Mouse (Mus musculus) cerebellum, postnatal 10 days (tissue): ENCODE data around the gene Dclk2.

Source experiments
- DNase-seq, 2 experiments: peaks; one replicate each; pipeline ENCODE4 v3.0.0; 2021; ENCODE audit warnings: mixed read lengths in 2 of 2

Dclk2 gene

DNA sequence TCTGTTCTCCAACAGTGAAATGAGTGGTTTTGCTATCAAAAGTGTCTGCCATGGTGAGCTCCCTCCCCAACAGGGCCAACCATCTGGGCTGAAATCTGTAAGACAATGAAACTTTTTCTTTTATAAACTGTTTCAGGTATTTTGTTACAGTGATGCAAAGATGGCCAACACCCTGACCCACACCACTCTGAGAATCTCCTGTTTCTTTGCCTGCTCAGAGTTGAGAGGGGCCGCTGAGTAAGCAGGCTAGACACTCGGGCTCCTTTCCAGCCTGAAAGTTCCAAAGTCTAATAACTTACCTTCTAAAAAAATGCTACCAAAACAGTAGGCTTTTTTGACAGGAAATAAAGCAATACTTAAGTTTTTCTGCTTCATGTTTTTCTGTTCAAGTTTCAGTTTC is 78.2 kb downstream of the Dclk2 start:
- no peak for DNase-seq

DNA sequence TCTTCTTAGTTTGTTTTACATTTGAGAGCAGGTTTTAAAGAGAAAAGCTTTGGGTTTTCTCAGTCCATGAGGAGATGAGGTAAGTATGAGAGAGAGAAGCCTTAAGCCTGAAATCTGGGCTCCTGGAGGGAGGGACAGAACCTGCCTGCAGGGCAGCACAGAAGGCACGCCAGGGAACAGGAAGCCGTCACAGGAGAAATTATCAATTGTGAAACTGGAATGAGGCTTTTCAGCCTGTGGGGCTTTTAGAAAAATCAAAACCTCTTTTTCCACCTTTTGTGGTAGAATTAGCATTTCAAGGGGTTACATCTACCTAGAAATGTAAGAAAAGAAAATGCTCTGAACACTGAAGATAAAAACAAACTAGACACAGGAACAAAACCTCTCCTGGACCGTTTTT is 81.0 kb downstream of the Dclk2 start:
- DNase-seq = no peak

DNA sequence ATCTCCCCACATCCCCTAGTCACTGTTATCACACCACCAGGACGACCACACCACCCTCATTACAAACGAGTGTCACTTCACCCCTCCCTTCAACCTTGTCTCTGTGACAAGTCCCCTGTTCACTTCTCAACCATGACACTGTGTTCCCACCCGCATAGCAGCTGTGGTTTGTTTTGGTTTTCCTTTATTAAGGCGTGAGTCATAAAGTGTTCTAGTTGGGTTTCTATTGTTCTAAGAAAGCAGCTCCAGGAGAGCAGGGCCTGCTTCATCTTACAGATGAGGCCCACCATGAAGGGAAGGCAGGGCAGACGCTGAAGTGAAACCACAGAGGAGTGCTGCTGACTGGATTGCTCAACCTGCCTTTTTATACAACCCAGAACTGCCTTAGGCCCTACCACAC is 83.3 kb downstream of the Dclk2 start:
- DNase-seq = no peak

DNA sequence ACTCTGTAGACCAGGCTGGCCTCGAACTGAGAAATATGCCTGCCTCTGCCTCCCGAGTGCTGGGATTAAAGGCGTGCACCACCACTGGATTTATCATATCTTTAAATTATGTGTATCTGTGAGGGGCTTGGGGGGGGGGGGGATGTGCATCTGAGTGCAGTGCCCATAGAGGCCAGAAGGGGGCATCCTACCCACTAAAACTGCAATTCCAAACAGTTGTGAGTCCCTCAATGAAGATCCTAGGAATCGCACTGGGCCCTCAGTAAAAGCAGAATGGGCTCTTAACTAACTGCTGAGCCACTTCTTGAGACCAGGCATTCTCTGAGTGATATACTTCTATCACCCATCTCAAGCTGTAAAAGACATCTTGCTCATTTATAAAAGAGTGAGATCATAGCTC is 85.5 kb downstream of the Dclk2 start:
- no peak for DNase-seq

DNA sequence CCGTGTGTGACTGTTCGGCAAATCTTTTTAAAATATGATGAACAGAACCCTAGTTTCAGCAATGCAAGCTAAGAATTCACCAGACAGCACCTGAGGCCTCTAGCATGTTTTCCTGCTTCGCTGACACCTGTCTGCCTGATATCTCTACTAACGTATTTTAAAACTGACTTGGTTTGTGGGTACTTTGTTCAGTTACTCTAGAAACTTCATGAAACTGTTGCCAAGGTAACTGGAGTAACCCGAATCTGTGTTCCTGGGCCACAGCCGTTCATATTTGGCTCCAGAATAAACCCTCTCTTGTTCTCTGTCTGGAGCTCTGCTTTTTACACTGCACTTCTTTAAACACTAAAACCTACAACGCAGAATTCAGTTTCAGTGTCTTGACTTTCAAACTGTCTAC is 86.3 kb downstream of the Dclk2 start:
- no peak for DNase-seq

DNA sequence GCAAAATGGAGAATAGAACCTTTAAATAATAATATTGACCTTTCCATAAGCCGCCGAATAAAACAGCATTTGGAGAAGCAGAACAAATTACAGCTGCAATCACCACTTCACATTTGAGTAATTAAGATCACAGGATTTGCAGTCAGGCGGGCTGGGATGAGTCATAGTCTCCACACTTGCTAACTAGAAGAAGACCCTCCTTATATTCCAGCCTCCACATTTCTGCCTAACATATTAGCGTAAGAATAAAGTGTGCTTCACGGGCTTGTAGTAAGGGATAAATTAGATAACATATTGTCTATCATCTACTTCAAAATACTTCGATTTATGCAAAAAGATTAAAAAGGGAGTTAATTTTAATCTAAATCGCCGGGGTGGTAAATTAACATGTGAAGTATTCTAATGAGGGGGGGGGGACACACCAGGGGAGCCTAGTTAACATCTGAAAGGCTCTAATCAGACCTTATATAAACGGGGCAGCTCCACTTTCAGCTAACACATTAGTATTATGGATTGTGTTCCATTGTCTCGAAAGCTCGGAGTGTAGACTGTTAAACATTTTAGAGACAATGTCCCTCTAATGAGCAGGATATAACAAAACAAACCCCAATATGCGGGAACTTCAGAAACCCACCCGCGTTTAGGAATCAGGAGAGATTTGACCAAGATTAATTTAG is 87.9 kb downstream of the Dclk2 start:
- no peak for DNase-seq

DNA sequence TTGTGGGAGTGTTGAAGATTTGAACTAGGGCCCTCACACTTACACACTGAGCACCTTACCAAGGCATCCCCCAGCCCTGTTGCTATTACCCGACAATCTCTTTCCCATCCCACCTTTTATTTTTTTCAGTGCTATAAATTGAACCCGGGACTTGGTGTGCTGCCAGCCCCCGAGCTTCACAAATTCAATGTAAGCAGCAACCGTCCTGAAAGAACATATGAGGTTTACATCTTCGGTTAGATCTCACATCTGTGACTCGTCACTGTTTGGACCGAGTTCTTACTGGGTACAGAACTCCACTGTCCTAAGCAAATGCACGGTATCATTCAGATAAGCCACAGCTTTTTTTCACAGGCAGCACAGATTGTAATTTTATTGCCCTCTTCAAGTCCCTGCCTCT is 88.5 kb downstream of the Dclk2 start:
- no peak for DNase-seq

DNA sequence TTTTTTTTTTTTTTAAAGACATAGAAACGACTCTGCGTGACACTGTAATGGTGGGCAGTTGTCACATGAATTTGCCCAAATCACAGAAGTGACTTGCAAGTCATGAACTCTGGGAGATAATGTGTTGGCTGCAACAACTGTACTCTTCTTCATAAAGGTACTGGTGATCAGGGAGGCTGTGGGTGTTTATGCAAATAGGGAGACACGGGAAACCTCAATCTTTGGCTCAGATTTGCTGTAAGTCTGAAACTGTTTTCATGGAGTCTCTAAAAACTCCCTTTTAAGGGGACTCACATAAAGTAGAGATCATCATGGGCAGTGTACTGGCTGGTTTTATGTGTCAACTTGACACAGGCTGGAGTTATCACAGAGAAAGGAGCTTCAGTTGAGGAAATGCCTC is 93.1 kb downstream of the Dclk2 start:
- DNase-seq = no peak

DNA sequence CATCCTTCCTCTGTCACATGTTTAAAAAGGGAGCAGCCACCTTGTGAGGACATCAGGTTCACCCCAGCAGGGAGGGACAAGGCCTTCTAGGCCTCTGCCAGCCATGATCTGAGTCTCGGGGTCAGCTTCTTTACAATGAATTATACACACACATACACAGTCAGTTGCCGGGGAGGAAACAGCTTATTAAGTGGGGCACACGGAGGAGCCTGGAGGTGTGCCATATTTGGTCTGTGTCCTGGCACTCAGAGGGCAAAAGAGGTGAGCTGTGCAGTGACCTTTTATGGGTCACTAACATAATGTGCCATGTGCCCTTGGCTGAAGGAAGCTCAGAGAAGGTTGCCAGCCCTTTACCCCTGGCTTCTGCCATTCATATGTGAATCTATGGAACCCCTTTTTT is 99.3 kb downstream of the Dclk2 start:
- peak; percentile 53 to 63 for DNase-seq

DNA sequence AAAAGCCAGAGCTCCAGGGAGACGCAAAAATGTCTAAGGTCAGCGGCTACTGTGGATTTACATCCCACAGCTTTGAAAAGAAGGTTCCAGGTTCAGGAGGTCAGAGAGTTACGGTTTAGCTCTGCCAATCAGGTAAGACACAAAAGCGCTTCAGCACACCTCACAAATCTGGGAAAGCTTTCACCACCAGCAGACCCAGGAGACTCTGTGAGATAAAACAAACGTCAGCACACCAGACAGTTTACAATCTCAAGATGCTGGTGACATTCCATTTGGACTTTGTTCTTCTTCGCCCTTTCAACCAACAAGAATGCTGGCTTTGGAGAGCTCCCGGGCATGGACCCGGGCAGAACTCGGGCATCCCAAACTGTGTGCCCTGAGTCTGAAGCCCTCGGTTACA is 100.3 kb downstream of the Dclk2 start:
- DNase-seq = no peak

DNA sequence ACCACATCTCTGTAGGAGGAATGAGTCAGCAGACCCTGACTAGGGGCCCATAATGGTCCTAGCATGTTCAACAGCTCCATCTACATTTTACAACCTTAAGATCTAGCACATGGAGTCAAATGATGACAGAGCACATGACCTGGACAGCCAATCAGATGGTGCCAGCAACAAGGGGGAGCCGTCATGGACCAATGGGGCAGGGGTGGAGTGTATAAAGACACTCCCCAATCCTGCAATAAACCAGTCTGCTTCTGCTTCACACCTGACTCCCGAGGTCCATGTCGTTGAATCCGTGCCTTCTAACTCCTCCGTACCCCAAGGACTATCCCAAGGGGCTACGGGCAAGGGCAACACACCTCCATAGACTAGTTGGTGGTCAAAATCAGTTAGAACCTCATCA is 101.3 kb downstream of the Dclk2 start:
- DNase-seq = no peak

DNA sequence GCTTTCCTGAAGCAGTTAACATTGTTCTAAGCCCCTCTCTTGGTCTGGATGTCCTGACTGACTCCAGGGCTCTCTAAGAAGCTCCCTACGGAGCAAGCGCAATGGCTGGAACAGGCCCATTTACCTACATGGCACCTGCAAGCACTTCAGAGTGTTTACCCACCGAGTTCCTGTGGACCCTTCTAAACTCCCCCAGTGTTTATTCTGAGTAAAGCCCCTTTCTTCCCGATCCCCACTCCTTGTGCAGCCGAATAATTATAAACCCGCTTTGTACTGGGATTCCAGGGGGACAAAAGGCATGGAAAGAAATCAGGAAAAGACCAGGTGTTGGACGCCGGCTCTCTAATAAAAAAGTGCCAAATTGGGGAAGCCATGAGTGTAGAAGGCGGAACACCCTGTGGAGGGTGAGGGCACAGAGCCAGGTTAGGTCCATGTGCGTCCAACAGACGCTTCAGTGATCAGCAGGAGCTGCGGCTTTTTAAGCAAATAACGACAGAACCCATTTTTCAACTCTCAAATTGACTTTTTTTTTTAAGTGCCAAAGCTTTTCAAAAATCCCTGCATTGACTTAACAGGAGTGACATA is 102.6 kb downstream of the Dclk2 start:
- DNase-seq = peak; percentile 90 to 92

DNA sequence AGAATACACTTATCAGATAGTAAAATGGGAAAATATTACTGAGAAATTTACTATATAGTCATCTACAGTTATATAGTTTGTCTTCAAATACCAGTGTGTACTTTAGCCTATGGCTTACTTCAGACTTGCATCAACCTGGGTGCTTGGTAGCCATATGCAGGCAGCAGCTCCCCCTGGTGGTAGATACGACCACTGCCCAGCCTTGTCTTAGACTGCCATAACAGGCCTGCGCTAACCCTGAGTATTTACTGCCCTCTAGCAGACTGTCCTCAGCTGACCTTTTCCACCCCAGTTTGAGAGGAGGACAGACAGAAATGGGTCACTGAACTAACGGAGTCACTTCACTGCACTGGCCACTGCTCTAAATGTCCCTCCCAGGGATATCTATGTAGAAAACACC is 108.0 kb downstream of the Dclk2 start:
- peak; percentile 93 for DNase-seq

DNA sequence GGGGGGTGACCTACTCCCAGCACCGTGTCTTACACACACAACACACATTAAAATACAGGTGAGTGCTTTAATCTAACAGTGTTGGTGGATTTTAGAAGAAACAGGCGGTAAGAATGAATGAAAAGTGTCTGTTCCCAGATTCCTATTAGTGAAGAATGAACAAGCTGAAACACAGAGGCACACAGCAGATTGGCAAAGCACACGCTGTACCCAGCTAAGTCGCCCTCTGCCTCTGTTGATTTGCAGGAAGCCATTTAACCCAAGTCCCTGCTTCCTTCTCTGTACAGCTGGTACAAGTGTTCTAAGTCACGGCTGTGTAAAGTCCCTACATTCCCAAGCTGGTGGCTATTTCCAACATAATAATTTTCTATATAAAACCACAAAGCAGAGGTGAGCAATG is 109.7 kb downstream of the Dclk2 start:
- no peak for DNase-seq

DNA sequence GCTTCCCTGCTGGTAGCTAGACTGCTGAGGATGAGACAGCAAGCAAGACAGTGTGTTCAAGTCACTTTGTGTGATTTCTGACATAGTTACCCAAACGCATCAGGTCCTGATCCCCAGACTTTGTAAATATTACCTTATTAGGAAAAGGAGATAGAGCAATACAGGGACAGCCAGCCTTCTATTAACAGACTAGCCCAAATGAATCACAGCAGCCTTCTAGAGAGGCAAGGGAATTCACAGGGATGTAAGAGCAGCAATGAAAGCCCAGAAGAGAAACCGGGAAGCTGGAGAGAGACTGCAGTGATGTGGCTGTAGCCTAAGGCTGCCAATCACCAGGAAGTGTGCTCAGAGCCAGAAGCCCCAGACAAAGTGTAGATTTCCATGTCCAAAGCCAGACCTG is 111.0 kb downstream of the Dclk2 start:
- DNase-seq = no peak

DNA sequence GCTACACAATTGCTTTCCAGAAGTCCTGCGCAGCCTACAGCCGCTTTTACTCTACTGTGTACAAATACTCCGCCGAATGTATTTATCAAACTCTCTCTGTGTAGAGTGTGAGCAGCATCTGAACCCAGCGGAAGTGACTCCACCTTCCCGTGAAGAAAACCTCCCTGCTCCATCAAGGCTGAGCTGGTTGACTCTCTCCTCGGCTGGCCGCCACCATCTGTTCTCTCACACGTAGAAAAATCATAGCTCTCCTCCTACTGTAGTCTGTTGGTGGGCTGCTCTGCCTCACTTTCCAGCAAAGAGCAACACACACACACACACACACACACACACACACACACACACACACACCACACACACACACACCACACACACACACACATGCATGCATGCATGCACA is 111.5 kb downstream of the Dclk2 start:
- DNase-seq = peak in 1 of 2 experiments; percentile 74

DNA sequence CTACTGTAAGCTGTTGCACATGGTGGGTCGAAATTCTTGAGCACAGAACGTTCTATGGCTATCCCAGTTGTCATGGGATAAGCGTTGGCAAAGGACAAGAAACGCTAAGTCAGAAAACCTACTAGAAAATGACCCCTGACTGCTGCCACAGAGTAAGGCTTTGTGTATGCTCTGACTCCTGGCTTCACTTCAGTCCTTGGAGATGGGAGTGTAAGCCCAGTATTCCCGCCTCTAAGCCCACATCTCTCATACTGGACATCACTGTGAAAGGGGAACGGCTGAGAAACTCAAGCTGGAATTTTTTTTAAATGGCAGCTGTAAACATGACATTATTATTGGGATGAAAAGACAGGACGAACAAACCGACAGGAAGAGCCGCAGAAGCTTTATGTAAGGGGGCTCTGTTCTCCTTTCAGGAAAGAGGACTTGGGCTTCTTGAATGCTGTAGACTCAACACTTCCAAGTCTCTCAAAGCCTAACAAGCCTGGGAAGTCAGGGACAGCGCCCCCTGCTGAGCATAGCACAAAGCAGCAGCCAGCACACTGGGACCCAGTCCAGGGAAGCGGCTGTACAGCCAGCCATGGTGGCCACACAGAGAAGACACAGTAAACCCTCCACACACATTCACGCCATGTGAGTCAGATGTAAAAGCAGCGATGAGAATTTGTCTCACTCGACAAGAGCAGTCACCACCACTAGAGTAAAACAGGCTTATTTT is 112.7 kb downstream of the Dclk2 start:
- peak; percentile 90 to 91 for DNase-seq

DNA sequence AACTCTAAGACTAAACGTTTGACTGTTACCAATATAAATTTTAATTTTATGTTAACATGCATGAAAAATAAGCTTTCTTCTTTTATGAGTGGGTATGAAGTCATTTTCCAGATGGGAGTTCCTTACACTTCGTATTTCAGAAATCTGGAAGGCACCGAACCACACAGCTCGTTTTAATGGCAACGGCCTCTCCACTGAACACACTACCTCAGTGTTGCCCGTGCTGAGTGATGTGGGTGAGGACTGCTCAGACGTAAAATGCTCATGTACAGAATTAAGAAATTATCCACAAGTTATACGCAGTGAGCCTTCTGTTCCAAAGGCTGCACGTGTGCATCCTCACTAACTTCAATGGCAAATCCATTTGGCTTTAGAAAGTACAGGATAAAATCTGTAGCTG is 113.8 kb downstream of the Dclk2 start:
- DNase-seq = no peak

DNA sequence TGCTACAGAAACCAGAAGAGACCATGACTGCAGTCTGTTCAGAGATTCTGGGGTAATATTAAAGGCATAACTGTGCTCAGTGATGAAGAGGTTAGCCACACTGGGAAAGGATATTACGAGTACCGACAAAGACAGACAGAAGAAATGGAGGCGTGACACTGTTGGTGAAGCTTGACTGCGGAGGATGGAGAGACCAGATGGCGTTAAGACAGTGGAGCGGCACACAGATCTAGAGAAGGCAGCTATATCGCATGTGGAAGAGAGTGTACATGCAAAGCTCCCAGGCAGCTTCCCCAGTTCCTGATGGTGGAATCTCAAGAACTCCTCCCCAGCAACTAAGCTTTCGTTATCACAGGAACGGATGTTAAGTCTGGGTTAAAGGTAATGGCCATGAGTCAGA is 116.4 kb downstream of the Dclk2 start:
- no peak for DNase-seq

DNA sequence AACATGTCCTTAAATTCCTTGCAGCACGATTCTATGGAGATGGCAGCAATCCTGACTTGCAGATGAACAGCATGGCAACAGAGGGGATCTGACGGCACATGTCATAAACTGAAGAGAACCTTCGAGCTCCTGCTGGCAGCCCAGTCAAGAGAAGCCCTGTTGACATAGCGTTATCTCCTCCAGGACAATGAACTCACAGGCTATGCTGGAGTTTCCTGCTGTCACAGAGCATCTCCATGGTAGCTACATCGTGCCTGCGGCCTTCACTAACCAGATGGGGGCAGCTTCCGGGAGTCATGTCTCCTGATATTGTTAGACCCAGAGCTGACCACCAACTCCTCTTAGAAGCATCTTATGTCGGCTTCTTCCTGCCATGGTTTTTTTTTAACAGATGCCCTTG is 117.8 kb downstream of the Dclk2 start:
- no peak for DNase-seq

DNA sequence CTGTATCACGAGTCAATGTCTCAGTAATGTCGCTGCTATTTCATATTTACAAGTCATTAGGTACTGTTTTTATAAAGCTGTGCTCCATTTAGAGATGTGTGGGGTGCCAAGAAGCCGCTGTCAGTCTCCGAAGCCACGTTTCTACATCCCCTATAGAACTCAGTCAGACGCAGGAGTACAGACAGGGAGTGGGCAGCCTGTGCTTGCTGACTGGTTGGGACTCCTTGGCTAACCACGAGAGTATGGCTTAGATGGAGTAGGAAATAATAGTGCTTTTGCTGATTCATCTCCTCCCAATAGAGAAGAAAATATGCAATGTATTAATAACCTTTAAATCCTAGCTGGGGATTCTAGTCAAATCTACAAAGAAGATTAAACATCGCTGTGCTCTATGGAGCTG is 119.8 kb downstream of the Dclk2 start:
- DNase-seq = no peak

DNA sequence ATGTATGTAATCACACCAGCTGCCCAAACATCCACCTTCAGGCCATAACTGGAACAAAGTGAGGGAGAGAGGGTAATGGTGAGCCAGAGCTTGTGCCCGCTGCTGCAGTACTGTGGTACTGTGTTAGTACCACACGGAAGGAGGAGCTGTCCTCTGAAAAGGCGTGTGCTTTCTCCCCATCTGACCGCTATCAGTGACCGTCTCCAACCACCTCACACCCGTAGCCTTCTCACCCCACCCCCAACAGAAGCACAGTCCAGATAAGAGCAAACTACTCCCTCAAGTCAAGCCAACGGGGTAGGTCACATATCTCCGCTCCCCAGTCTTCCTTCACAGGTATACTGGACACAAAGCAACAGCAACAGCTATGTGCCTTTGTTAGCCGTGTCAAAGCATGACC is 121.6 kb downstream of the Dclk2 start:
- DNase-seq = no peak

DNA sequence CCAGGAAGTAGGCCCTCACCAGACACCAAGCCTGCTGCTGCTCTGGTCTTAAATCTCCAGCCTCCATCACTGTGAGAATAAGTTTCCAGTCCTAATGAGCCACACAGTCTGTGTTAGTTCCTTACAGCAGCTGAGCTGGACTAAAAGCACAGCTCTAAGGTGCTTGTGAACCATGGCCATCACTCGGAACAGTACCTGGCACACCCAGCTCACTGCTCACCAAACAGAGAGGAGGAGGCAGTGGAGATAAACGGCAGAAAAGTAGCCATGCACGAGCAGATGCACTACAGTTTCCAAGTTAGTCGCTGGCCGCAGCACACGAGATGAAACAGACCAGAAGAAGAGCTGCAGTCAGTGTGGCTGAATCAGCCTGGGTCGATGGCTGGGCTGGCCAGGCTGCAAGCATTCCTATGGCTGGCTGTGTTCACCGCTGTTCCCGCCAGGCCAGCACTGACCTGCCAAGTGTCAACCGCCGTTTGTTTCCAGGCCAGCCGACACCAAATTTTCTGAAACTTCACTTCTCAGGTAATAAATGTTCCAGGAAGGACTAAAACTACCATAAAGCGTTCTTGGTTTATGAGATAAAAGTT is 122.7 kb downstream of the Dclk2 start:
- no peak for DNase-seq

DNA sequence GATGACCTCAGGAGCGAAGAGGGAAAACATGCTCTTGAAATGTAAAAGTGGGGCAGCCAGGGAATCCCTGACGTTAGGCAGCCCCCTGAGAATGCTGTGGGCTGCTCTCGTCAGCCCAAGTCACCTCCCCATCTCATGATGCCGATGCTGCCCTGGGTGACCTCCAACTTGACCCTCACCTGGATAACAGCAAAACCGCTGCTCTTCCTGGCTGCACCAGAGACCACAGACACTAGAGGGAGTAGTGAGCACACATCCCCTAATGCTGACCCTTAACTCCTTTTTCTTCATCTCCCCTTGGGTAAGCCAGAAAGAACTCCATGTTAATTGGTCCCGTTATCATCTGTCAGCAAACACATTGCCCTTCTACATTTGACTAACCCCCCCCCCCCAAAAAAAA is 123.9 kb downstream of the Dclk2 start:
- DNase-seq = no peak
